Mouse (Mus musculus): ENCODE measurements around the gene Ppp2r5a. TPM values are rescaled to one million over a fixed set of nuclear protein-coding genes. Genes with fewer than 3 reads are reported as not detected.

The Ppp2r5a gene
- polyA plus RNA-seq, 1 experiment from 2014 or later = 62.4 TPM

DNA sequence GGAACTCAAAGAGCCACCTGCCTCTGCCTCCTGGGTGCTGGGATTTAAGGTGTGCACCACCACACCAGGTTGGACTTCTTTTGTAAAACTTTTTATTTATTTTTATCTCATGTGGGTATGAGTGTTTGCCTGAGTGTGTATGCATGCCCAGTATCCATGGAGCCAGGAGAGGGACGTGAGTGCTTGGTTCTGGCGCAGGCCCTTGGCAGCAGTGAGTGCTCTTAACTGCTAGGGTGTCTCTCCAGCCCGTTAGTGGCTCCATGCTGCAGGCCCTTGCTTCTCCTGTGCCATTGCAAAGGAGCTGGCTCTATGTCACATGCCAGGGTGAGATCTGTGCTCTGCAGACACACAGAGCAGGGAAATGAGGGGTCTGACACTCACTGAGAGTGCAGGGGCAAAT lies 99.3 kb downstream of the Ppp2r5a start:
- H3K27me3 ChIP-seq (ENCODE audit: control insufficient read depth, insufficient read depth, low read length) = no peaks in the 10 kb centered on the region
- WGBS = 55% methylated on average over 3 of the region's 3 CpGs

More for the DNA sequence above, 99.3 kb downstream of the Ppp2r5a start:
- no peak for ATAC-seq (ENCODE audit: insufficient number of reproducible peaks, insufficient read depth, low FRiP score, low read depth)
- H3K4me3 ChIP-seq (ENCODE audit: control insufficient read depth in 1 of 2, insufficient read depth in 1 of 2, low read depth in 1 of 2, low read length in 2 of 2) = no peak overlapping the region
- no peak overlapping the region for H3K27ac ChIP-seq (replicated peaks in 1 of 2; ENCODE audit: control insufficient read depth in 1 of 2, insufficient read depth in 1 of 2, low read depth in 2 of 2, low read length in 2 of 2)
- H3K4me1 ChIP-seq (ENCODE audit: control insufficient read depth in 2 of 2, insufficient read depth in 2 of 2, low read length in 2 of 2) = peaks cover 15 to 18% of the 10 kb centered on the region in 2 experiments
- H3K36me3 ChIP-seq (ENCODE audit: control insufficient read depth, insufficient read depth, low read length) = peaks cover 7% of the 10 kb centered on the region; the same call in 1 of the 2 replicates
- no peak overlapping the region for H3K4me2 ChIP-seq (ENCODE audit: low read length)
- H3K9me3 ChIP-seq (ENCODE audit: control insufficient read depth, low read length) = no peaks in the 10 kb centered on the region
- H3K9ac ChIP-seq (ENCODE audit: low read length) = no peak overlapping the region

Other genes with a start within 250 kb of the Ppp2r5a start
- gene Fam71a, start 238.5 kb downstream of the Ppp2r5a start, polyA plus RNA-seq (2014; fragmentation: Nextera tagmentation; extraction: Ambion mirVana) = not detected in 2 replicates
- 15.6 and 17.8 TPM in 2 replicates for gene Atf3, start 185.2 kb downstream of the Ppp2r5a start, polyA plus RNA-seq (2014; fragmentation: Nextera tagmentation; extraction: Ambion mirVana)
- gene Nenf, start 85.1 kb downstream of the Ppp2r5a start, polyA plus RNA-seq (2014; fragmentation: Nextera tagmentation; extraction: Ambion mirVana) = 138 and 157 TPM in 2 replicates
- gene Tmem206, start 77.4 kb downstream of the Ppp2r5a start, polyA plus RNA-seq (2014; fragmentation: Nextera tagmentation; extraction: Ambion mirVana) = 18.5 and 20.9 TPM in 2 replicates
- 27.2 and 30.4 TPM in 2 replicates for gene Dtl, start 172.3 kb upstream of the Ppp2r5a start, polyA plus RNA-seq (2014; fragmentation: Nextera tagmentation; extraction: Ambion mirVana)
- 36.4 and 38.2 TPM in 2 replicates for gene Ints7, start 172.4 kb upstream of the Ppp2r5a start, polyA plus RNA-seq (2014; fragmentation: Nextera tagmentation; extraction: Ambion mirVana)

Data from heart, embryonic 14.5 days (tissue).